Mouse (Mus musculus): Measurements from ENCODE around the gene Prrt2. TPM values are rescaled to one million over a fixed set of nuclear protein-coding genes. Genes with fewer than 3 reads are reported as not detected.
A peak's percentile ranks its signal among the peaks of the same experiment; 100 is the strongest.

Gene Prrt2
- polyA plus RNA-seq, 1 experiment, result 0.02 TPM

DNA sequence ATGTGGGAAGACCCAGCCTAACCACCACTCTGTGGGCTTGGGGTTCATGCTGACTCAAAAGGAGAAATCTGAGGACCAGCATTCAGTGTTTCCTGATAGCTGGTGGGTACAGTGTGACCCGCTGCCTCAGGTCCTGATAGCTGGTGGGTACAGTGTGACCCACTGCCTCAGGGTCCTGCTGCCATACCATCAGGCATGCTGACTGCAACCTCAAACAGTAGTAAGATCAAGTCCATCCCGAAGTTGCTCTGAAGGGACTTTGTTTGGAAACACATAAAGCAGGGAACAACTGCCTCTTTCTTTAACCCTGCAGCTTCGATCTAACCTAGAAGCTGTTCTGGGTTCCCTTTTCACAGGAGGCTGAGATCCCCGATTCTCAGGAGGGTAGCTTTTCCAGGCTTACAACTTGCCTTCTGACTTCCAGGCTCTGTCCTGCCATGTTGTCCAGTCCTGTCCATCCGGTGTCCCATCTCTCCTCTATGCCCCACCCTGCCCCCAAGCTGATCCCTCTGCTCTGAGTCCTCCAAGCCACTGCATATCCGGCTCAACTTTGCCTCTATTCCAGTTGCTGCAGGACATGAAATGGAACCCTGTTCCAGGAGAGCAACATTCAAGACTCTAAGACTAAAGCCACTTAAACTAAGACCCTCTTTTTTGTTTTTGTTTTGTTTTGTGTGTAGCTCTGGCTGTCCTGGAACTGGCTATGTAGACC lies 13.5 kb downstream of the Prrt2 start:
- H3K4me3 ChIP-seq (ENCODE audit: insufficient read depth, poor library complexity, severe bottlenecking), result no peak overlapping the region
- TF ChIP-seq CEBPB (IDR thresholded peaks at IDR 0.05; ENCODE audit: low read depth) (no peak), MAX (IDR thresholded peaks at IDR 0.05) (no peak)
- no peak overlapping the region for H3ac ChIP-seq (ENCODE audit: control insufficient read depth, insufficient read length, low read depth)
- H3K27me3 ChIP-seq (ENCODE audit: control insufficient read depth, insufficient read depth, insufficient read length), result no peaks in the 10 kb centered on the region
- H3K79me2 ChIP-seq (ENCODE audit: control insufficient read depth, insufficient read depth), result peaks cover 8% of the 10 kb centered on the region
- H3K79me3 ChIP-seq (ENCODE audit: low read depth), result peaks cover 2% of the 10 kb centered on the region
- no peaks in the 10 kb centered on the region for H3K36me3 ChIP-seq (ENCODE audit: control insufficient read depth, insufficient read depth)

DNA sequence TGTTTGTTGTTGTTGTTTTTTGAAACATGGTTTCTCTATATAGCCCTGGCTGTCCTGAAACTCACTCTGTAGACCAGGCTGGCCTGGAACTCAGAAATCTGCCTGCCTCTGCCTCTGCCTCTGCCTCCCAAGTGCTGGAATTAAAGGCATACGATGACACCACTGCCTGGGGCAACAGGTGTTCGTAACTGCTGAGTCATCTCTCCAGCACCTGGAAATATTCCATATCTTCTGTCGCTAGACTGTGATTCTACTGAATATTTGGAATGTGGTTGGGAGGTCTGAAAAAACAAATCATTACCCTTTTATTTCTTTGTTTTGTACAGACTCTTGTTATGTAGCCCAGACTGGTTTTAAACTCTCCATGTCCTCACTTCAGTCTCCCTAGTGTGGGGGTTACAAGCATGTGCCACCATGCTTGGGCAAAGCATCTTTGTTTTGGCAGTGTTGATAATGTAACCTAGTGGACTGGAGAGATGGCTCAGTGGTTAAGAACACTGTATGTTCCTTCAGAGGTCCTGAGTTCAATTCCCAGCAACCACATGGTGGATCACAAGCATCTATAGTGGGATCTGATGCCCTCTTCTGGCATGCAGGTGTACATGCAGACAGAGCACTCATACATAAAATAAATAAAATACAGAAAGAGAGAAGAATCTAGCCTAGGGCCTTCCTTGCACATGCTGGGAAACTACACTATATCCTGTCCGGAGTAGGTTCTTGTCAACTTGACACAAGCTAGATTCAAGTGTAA lies 16.7 kb downstream of the Prrt2 start:
- H3K4me3 ChIP-seq (ENCODE audit: insufficient read depth, poor library complexity, severe bottlenecking), result no peak overlapping the region
- no peaks in the 10 kb centered on the region for H3K79me2 ChIP-seq (ENCODE audit: control insufficient read depth, insufficient read depth)
- no peaks in the 10 kb centered on the region for H3K27me3 ChIP-seq (ENCODE audit: control insufficient read depth, insufficient read depth, insufficient read length)
- no peak overlapping the region for H3ac ChIP-seq (ENCODE audit: control insufficient read depth, insufficient read length, low read depth)
- H3K36me3 ChIP-seq (ENCODE audit: control insufficient read depth, insufficient read depth), result no peaks in the 10 kb centered on the region
- TF ChIP-seq CEBPB (IDR thresholded peaks at IDR 0.05; ENCODE audit: low read depth) (no peak), MYOG (IDR thresholded peaks at IDR 0.05; ENCODE audit: control insufficient read depth, extremely low read depth, insufficient read length) (no peak), CTCF (IDR thresholded peaks at IDR 0.05; ENCODE audit: control insufficient read depth, insufficient read depth, insufficient read length) (no peak), MYOD1 (IDR thresholded peaks at IDR 0.05; ENCODE audit: control insufficient read depth, insufficient read length, low read depth) (peak; percentile 54), MAX (IDR thresholded peaks at IDR 0.05) (no peak), USF1 (IDR thresholded peaks at IDR 0.05; ENCODE audit: low read depth) (no peak)
- no peaks in the 10 kb centered on the region for H3K79me3 ChIP-seq (ENCODE audit: low read depth)

GRCm38 (mm10) chr7:127003620-127004019 lies 17.4 kb downstream of the Prrt2 start:
- Histone ChIP-seq H3K79me3 (ENCODE audit: low read depth) (no peaks in the 10 kb centered on the region), H3K79me2 (ENCODE audit: control insufficient read depth, insufficient read depth) (no peaks in the 10 kb centered on the region), H3ac (ENCODE audit: control insufficient read depth, insufficient read length, low read depth) (no peak overlapping the region), H3K4me3 (ENCODE audit: insufficient read depth, poor library complexity, severe bottlenecking) (no peak overlapping the region), H3K36me3 (ENCODE audit: control insufficient read depth, insufficient read depth) (no peaks in the 10 kb centered on the region), H3K27me3 (ENCODE audit: control insufficient read depth, insufficient read depth, insufficient read length) (no peaks in the 10 kb centered on the region)
- TF ChIP-seq MYOD1 (IDR thresholded peaks at IDR 0.05; ENCODE audit: control insufficient read depth, insufficient read length, low read depth), result no peak
- TF ChIP-seq MYOG (IDR thresholded peaks at IDR 0.05; ENCODE audit: control insufficient read depth, extremely low read depth, insufficient read length), result no peak
- TF ChIP-seq CTCF (IDR thresholded peaks at IDR 0.05; ENCODE audit: control insufficient read depth, insufficient read depth, insufficient read length), result no peak
- TF ChIP-seq MAX (IDR thresholded peaks at IDR 0.05), result no peak
- no peak for TF ChIP-seq CEBPB (IDR thresholded peaks at IDR 0.05; ENCODE audit: low read depth)
- no peak for TF ChIP-seq FOSL1 (IDR thresholded peaks at IDR 0.05; ENCODE audit: insufficient read depth, low read length, poor library complexity, severe bottlenecking)
- TF ChIP-seq USF1 (IDR thresholded peaks at IDR 0.05; ENCODE audit: low read depth), result no peak

- no peak overlapping the region for H3ac ChIP-seq (ENCODE audit: control insufficient read depth, insufficient read length, low read depth)
- H3K4me3 ChIP-seq (ENCODE audit: insufficient read depth, poor library complexity, severe bottlenecking), result no peak overlapping the region
- no peaks in the 10 kb centered on the region for H3K79me2 ChIP-seq (ENCODE audit: control insufficient read depth, insufficient read depth)
- no peaks in the 10 kb centered on the region for H3K79me3 ChIP-seq (ENCODE audit: low read depth)
- no peaks in the 10 kb centered on the region for H3K27me3 ChIP-seq (ENCODE audit: control insufficient read depth, insufficient read depth, insufficient read length)
- TF ChIP-seq MYOG (IDR thresholded peaks at IDR 0.05; ENCODE audit: control insufficient read depth, extremely low read depth, insufficient read length), result no peak
- no peak for TF ChIP-seq FOSL1 (IDR thresholded peaks at IDR 0.05; ENCODE audit: insufficient read depth, low read length, poor library complexity, severe bottlenecking)
- no peak for TF ChIP-seq CEBPB (IDR thresholded peaks at IDR 0.05; ENCODE audit: low read depth)
- no peak for TF ChIP-seq CTCF (IDR thresholded peaks at IDR 0.05; ENCODE audit: control insufficient read depth, insufficient read depth, insufficient read length)
- no peak for TF ChIP-seq MYOD1 (IDR thresholded peaks at IDR 0.05; ENCODE audit: control insufficient read depth, insufficient read length, low read depth)
- TF ChIP-seq USF1 (IDR thresholded peaks at IDR 0.05; ENCODE audit: low read depth), result no peak
- TF ChIP-seq MAX (IDR thresholded peaks at IDR 0.05), result no peak
- H3K36me3 ChIP-seq (ENCODE audit: control insufficient read depth, insufficient read depth), result peaks cover 3% of the 10 kb centered on the region
These were observed 21.4 kb downstream of the Prrt2 start for GRCm38 (mm10) chr7:126999568-126999967.

- Histone ChIP-seq H3K27me3 (ENCODE audit: control insufficient read depth, insufficient read depth, insufficient read length) (no peaks in the 10 kb centered on the region), H3K79me3 (ENCODE audit: low read depth) (no peaks in the 10 kb centered on the region), H3K79me2 (ENCODE audit: control insufficient read depth, insufficient read depth) (no peaks in the 10 kb centered on the region), H3ac (ENCODE audit: control insufficient read depth, insufficient read length, low read depth) (no peak overlapping the region), H3K36me3 (ENCODE audit: control insufficient read depth, insufficient read depth) (peaks cover 3% of the 10 kb centered on the region), H3K4me3 (ENCODE audit: insufficient read depth, poor library complexity, severe bottlenecking) (no peak overlapping the region)
- TF ChIP-seq FOSL1 (IDR thresholded peaks at IDR 0.05; ENCODE audit: insufficient read depth, low read length, poor library complexity, severe bottlenecking) (no peak), CTCF (IDR thresholded peaks at IDR 0.05; ENCODE audit: control insufficient read depth, insufficient read depth, insufficient read length) (no peak), MAX (IDR thresholded peaks at IDR 0.05) (no peak), MYOG (IDR thresholded peaks at IDR 0.05; ENCODE audit: control insufficient read depth, extremely low read depth, insufficient read length) (no peak), CEBPB (IDR thresholded peaks at IDR 0.05; ENCODE audit: low read depth) (no peak), MYOD1 (IDR thresholded peaks at IDR 0.05; ENCODE audit: control insufficient read depth, insufficient read length, low read depth) (no peak), USF1 (IDR thresholded peaks at IDR 0.05; ENCODE audit: low read depth) (no peak)
These were observed 24.6 kb downstream of the Prrt2 start for GRCm38 (mm10) chr7:126996449-126996848.
